Mouse (Mus musculus) lung, postnatal 0 days (tissue): ENCODE measurements around the gene Tcap.

Experiments used
- CTCF ChIP-seq: IDR thresholded peaks from 2 replicates; pipeline ENCODE4 v1.5.1; 2016; ENCODE audit warnings: antibody characterized with exemption, mild to moderate bottlenecking
- EP300 ChIP-seq: IDR thresholded peaks from 2 replicates; pipeline ENCODE4 v1.6.1; 2016; ENCODE audit warnings: antibody characterized with exemption, mild to moderate bottlenecking, control low read depth

GRCm38 (mm10) chr11:98379379-98379778, 4.2 kb upstream of the Tcap start:
- TF ChIP-seq CTCF (no peak), EP300 (no peak)
